Mouse (Mus musculus) monocyte, adult 5-6 weeks (primary cell): ENCODE measurements around the gene Slc6a20a. TPM values are rescaled to one million over a fixed set of nuclear protein-coding genes. Genes with fewer than 3 reads are reported as not detected.

Experiments
- ATAC-seq: fragments of 153-309, 156-312 bp; replicated peaks from 2 replicates; pipeline ENCODE4 v1.8.0; 2017; ENCODE audit warnings: mild to moderate bottlenecking; ENCODE audit not compliant: low TSS enrichment, insufficient number of reproducible peaks, severe bottlenecking, poor library complexity, low FRiP score
- total RNA-seq: library from RNA; stranded (forward); fragments of 200-1000, 200-491, 200-594 nt; gene quantifications from 3 replicates; pipeline ENCODE4 v1.2.3, GENCODE M21; 2017

Gene Slc6a20a
- total RNA-seq, 1 experiment from 2014 or later, result 0.38 TPM

DNA sequence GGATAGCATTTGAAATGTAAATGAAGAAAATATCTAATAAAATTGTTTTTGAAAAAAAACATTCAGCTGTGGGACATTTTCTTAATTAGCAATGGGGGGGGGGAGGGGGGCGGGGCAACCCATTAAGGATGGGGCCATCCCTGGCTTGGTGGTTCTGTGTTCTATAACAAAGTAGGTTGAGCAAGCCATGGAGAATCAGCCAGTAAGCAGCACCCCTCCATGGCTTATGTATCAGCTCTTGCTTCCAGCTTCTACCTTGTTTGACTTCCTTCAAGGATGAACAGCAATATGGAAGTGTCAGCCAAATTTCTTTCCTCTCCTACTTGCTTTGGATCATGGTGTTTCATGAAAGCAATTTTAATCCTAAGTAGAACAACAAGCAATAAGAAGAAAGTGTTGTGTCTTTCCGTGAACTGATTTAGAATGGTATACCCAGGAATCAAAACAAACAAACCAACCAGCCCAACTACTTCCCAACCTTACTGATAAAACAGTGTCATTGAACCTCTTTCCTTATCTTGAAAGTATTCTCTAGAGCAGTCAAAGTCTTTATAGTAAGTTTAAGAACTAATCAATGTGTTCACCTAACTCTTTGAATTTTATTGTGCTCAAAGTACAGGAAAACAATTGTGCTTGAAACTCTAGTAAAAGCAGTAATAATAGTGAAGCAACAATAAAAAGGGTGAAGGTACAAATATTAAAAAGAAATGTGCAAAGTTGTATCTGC lies 28.7 kb downstream of the Slc6a20a start:
- no peak for ATAC-seq

DNA sequence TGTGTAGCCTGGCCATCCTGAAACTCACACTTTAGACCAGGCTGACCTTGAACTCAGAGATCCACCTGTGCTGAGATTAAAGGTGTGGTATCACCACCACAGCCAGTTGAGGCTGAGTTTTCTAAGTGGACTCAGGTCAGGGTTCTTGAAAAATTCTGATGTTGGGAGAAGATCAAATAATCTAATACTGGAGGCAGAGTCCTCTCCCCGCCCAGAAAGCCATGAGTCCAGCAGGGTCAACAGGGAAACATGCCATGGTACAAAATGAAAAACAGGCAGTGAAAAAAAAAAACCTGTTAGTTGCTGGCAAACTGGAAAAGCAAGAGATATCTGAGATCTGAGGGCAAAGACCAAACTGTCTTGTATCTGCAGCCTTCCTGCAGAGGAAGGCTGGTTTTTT lies 38.6 kb downstream of the Slc6a20a start:
- no peak for ATAC-seq

DNA sequence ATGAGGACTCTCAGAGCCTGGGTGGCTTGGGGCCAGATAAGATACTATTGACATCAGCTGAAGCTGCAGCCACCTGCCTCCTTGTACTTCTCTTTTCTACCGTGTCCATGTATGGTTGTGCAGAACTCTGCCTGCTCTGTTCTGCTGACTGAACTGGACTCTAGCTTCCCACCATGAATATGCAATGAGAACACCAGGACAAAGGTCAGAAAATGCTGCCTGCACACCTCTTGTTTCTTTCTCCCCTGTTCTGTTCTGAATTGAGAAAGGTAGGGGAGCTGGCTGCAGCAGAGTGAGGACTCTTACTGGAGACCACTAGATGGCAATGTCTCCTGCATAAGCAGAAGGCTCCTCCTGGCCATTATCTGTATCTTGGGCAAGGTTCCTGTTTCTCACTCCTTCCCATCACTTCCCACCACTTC lies 40.0 kb downstream of the Slc6a20a start:
- ATAC-seq, result no peak; the same call in 1 of the 2 replicates

DNA sequence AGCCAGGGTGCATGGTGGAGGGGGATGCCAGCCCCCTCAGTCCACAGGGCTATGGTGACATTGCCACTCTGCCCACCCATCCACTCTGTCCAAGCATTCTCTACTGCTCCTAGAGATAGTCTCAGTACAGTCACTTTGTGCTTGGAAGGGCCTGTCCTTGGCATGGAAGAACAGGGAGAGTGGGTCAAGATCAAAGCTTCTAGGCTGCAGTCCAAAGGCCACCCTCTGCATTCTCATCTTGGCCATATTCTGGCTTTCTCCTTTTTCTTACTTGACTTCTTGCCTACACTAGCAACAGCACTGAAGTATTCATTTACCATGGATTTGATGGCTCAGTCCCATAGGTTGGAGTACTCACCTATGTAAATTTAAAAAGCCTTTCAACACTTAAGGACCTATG lies 40.5 kb downstream of the Slc6a20a start:
- no peak for ATAC-seq

DNA sequence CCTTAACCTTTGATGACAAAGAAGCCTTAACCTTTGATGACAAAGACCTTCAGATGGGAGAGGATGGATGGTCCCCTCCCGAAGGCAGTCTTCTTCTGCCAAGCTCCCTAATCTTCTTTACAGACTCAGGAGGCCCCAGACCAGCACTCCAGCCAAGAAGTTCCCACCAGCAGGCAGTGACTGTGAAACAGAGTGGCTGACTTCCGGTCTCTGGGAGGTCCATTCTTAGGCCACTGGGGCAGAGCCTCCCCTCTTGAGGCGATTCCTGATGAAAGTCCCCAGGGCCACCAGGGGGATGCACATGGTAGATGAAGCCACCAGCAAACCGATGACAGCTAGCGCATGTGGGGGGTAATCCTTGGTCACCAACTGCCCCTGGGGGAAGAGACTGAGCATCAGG lies 41.9 kb downstream of the Slc6a20a start:
- no peak for ATAC-seq

DNA sequence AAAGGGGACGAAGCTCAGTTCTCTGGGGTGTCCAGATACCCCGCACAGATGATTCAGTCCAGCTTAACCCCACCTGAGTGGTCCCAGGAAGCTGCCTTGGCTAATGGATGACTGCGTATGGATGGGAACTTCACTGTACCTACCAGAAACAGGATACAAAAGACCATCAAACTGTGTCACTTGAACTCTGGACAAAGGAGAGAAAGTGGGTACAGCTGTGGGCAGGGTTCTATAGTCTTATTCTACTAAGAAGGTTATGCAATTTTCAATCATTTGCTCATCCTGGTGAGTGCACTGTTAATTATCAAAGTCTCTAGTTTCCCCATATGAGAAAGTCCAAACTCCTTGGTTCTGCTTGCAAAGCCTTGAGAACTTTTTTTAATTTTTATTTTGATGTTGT lies 45.7 kb downstream of the Slc6a20a start:
- no peak for ATAC-seq

DNA sequence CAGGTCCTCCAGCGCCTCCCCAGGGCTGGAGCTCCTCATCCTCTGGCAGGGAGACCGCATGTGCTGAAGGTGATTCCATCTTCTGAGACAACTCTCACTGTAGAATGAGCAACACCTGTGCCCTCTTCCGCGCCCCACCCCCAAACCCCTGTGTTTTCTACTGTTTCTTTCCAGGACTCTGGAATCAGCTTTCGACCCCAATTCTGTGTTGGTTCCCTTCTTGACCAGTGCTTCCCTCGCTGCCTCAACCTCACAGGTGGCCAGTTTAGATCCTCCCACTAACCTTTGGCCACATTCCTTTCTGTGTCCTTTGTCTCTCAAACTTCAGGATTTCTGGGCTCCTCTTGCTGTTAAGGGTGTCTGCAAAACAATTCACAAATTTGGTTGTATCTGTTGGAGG lies 46.4 kb downstream of the Slc6a20a start, which contains the start of gene Slc6a20b:
Gene Slc6a20b, minus strand, starts transcription at position 285 of the 400 bp plus-strand sequence.
- ATAC-seq, result no peak

DNA sequence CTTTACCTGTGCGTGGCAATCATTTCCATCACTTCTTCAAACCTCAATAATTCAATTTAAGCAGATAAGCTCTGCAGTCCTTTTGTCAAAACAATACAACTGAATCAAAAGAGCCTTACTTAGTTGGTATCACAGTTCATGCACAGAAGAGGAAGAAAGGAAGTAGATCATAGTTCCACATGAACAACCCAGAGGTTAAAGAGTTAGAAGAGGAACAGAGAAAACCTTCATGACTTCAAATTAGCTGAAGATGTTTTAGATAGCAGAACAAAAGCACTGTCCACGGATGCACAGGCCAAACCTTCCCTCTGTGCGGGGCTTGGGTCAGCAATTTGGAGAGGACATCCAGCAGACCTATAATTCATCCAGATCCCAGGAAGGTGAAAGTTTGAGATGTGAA lies 47.0 kb downstream of the Slc6a20a start:
- ATAC-seq, result no peak

DNA sequence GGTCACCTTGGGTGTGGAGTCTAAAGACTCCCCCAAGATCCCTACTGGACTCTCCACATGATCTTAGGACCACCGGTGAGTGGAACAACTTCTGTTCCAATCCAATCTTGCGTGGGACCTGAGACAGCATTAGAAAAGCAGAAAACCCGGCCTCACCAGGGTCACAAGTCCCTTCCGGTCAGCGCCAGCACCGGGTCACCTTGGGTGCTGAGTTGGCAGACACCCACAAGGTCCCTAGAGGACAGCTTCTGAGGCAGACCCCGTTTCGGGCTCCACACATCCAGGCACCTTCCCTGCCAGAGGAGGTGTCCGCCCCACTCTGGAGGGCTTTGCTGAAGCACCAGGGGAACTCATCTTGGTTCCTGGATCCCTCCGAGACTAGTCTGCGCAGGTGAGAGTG lies 52.9 kb downstream of the Slc6a20a start:
- ATAC-seq, result no peak

DNA sequence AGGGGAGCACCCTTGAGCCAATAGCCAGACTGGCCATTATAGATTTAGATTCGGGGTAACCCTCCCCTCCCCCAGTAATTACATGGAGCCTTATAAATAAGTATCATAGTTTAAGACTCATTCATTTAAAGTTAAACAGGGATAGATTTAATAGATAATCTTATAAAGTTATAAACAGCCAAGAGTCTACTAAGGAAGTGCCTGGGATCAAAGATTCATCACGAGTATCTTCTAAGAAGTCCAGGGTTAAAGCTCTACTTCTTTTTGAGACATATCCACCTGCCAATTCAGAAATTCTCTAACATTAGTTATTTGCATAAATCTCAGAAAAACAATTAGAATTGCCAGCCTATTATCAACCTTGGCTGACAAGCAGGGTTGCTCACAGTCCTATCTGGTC lies 53.9 kb downstream of the Slc6a20a start:
- ATAC-seq, result no peak

DNA sequence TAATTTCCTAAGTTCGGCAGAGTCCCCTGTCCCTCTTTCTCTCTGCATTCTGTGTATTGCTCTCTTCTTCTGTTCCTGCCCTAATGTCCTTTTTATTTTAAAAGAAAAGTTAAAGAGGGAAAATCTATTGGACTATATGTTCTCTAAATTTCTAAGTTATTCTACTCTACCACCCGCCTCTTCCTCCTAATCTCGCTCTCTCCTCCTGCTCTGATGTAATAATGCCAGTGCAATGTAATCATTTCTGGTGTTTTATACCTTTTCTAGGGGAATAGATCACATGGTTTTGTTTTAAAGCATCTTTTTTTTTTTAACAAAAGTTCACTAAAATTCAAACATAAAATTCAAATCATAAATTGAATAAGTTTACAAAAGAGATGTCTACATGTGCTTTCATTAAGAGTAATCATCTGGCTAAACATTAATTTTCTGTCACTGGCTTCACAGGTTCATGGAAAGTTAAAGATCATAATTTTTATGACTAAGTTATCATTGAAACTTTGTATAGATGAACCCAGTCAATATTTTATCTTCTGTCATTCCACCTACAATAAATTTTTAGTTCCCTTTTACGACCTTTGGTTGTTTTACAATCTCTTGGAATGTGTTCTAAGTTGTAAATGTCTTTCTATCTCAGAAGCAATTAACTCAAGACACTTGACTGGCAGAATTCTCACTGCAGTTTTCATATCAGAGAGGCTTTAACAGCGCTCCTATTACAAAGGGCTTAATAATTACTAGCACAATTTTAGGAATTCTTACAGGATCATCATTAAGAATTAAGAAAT lies 58.2 kb downstream of the Slc6a20a start:
- ATAC-seq, result no peak

DNA sequence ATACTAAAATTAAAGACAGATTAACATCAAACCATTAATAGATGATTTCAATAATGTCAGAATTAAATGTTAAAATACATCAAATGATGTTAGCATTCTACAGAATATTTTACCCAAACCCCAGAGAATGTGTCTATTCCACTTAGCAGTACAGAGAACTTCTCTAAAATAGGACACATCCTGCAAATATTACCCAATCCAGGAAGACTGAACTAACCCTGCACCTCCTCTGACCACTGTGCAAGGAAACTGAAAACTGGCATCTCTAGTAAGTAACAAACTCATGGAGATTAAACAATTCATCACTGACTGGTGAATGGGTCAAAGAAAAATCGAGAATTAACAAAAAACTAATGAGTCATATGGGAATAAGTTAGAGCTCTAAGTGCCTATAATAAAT lies 77.2 kb downstream of the Slc6a20a start:
- ATAC-seq, result no peak

DNA sequence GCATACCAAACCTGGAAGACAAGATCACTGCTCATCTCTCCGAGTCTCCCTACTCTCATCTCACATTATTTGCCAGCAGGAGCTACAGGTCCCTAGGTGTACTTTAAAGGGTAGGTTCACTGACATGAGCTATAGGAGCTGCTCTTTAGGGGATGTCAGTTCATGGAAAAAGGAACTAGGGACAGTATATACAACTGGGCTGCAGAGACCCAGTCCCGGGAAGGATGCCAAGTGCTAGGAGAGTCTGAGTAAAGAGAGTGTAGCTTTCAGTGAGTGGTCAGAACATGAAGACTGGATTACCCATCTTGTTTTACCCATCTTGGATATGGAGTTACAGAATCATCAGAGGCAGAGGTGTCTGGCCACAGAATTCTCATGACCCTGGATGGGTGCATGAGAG lies 81.3 kb downstream of the Slc6a20a start:
- no peak for ATAC-seq

DNA sequence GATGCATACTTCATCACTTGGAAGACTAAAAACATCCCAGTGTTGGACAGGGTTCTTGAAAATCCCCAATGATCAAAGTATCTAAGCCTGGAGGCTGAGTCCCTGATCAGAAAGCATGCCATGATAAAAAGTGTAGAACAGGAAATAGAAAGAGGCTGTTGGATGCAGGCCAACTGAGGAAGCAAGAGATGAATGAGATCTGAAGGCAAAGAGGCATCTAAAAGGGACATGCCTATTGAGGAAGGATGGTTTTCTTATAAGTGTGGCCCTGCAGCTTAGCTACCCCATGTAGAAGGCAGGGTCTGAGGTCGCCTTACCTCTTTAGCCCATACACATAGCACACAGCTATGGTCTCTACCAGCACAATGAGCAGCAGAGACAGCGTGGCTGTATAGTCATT lies 81.8 kb downstream of the Slc6a20a start:
- ATAC-seq, result no peak

DNA sequence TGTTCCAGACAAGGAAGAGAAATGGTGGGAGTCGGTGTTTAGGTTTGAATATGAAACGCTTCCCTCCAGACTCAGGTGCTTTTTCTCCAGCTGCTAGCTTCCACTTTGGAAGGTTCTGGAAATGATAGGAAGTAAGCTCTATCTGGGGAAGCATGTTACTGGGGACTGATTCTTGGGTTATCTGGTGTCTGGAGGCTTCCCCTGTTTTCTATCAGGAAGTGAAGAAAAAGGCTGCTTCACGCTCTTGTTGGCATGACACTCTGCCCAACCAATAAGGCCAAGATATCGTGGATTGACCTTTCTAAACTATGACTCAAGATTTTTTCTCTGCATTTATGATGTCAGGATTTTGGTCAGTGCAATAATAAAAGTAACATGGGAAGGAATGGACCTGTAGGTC lies 83.5 kb downstream of the Slc6a20a start:
- no peak for ATAC-seq

DNA sequence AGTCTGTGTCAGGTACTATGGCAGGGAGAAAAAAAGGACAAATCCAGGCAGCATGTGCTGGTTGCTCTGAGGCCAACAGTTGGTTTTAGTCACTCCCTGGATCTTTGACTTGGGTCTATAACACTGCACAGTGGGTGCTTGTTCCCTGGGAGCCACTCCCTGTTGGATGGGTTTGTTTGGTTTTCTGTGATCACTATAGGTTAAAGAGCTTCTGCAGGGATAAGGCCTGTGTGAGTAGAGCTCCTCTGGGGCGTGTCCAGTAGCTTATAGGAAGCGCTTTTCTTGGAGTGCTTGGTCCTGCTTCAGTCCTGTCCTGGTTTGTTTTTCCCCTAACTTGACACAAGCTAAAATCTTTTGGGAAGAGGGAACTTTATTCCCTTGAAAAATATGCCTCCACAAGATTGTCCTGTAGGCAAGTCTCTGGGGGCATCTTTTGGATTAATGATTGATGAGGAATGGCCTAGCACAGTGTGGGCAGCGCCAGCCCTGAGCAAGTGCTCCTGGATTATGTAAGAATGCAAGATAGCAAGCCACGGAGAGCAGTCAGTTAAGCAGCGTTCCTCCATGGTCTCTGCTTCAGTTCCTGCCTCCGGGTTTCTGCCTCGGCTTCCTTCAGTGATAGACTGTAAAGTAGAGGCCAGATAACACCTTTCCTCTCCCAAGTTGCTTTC lies 89.3 kb downstream of the Slc6a20a start:
- ATAC-seq, result no peak
